Mouse (Mus musculus) Patski (cell line): ENCODE results near the gene Ssty2. TPM values are rescaled to one million over a fixed set of nuclear protein-coding genes. Genes with fewer than 3 reads are reported as not detected.
"Not testable (repeated sequence)": the region's sequence is repeated elsewhere in the genome, so short reads cannot be mapped to it uniquely, and the experiment has no call there.

Experiments
- ATAC-seq: fragments of 100-300 bp; one replicate; pipeline ENCODE4 v1.8.0; 2021
- CTCF ChIA-PET: fragments of 350-600 bp; sonication (Branson Sonifier 250); formaldehyde crosslinking; loops from one replicate; lab custom pipeline; 2022; ENCODE audit warnings: inconsistent platforms; lab: Charles Lee
- POLR2A ChIA-PET: fragments of 350-600 bp; sonication (Branson Sonifier 250); formaldehyde crosslinking; loops from one replicate; lab custom pipeline; 2022; ENCODE audit warnings: antibody characterized with exemption, inconsistent platforms; lab: Charles Lee
- DNase-seq: peaks from one replicate; pipeline ENCODE4 v3.0.0-alpha.2; 2011; ENCODE audit warnings: low read depth, low spot score
- H3K27me3 ChIP-seq: fragments of 371-371 bp; one replicate; pipeline ENCODE4 v1.5.1; 2021
- in situ Hi-C: fragments of 300-500 bp; cut with MboI; formaldehyde crosslinking; loops from 3 replicates; pipeline ENCODE4 v1.11.1; 2018; ENCODE audit warnings: low pct_unique_long_range_greater_than_20kb, mixed read lengths
- polyA plus RNA-seq: library from polyadenylated mRNA; unstranded; gene quantifications from one replicate; pipeline ENCODE4 v1.2.3, GENCODE M21; 2021

The Ssty2 gene
- not detected for polyA plus RNA-seq

GRCm38 (mm10) chrY:67047972-67048371 is at the start of gene Ssty2:
TSS of gene Ssty2 (minus strand) at chrY:67048072.
- POLR2A ChIA-PET, ATAC-seq, DNase-seq, CTCF ChIA-PET, H3K27me3 ChIP-seq, in situ Hi-C loops: not testable (repeated sequence)
